Mouse (Mus musculus): ENCODE measurements around the gene Smad1. TPM values are rescaled to one million over a fixed set of nuclear protein-coding genes. Genes with fewer than 3 reads are reported as not detected.
A peak's percentile ranks its signal among the peaks of the same experiment; 100 is the strongest.

Smad1 gene
- polyA plus RNA-seq, 1 experiment from 2014 or later: 39.8 TPM

DNA sequence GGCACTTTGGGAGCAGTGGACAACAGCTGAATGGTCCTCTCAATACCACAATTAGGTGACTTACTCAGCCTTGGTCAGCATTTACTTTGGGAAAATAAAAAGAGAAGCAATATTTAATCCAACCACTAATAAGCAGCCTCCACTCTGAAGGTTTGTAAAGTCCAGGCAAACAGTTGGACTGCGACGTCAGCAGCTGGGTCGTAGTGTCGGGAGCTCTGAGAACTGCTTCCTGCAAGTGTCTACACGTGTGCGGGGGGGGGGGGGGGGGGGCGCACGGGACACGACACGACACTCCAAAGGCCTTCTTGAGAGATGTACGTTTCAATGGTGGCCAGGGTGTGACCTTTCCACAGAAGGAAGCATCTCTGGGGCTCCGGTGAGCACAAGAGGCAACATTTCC is 32.0 kb downstream of the Smad1 start:
- Histone ChIP-seq H3K4me1 (peaks cover 13% of the 10 kb centered on the region; the same call in 1 of the 2 replicates), H3K4me2 (no peak overlapping the region), H3K27me3 (replicated peaks) (no peaks in the 10 kb centered on the region), H3K36me3 (peaks cover 26% of the 10 kb centered on the region; the same call in 1 of the 2 replicates), H3K9ac (no peak overlapping the region), H3K27ac (no peak overlapping the region), H3K4me3 (replicated peaks) (no peak overlapping the region), H3K9me3 (no peaks in the 10 kb centered on the region)
- 50% methylated on average over 11 of the region's 12 CpGs for WGBS
- no peak for ATAC-seq (ENCODE audit: insufficient read depth, low FRiP score, low read depth)

DNA sequence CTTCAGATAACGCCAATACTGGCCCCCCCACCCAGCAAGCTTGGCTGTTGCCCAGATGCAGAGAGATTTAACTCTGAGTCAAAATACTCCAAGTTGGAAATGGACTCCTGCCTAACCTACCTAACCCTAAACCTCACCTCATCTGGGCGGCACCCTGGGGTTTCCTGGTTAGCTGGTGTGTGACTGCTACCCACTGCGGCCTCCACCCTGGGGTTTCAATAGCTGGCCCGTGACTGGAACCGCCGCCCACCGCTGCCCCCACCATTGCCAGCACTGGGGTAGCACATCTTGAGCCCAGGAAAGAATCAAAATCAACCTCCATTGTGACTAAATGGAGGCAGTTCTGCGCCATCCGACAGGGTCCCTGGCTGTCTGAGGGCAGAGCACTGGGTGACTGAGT is 33.1 kb downstream of the Smad1 start:
- no peak overlapping the region for H3K4me3 ChIP-seq (replicated peaks)
- WGBS: 90% methylated on average over 9 of the region's 9 CpGs
- no peaks in the 10 kb centered on the region for H3K27me3 ChIP-seq (replicated peaks)
- peaks cover 9% of the 10 kb centered on the region; the same call in 1 of the 2 replicates for H3K4me1 ChIP-seq
- H3K4me2 ChIP-seq: no peak overlapping the region
- ATAC-seq (ENCODE audit: insufficient read depth, low FRiP score, low read depth): no peak
- H3K9ac ChIP-seq: no peak overlapping the region
- H3K9me3 ChIP-seq: no peaks in the 10 kb centered on the region
- peaks cover 21% of the 10 kb centered on the region; the same call in 1 of the 2 replicates for H3K36me3 ChIP-seq
- no peak overlapping the region for H3K27ac ChIP-seq

DNA sequence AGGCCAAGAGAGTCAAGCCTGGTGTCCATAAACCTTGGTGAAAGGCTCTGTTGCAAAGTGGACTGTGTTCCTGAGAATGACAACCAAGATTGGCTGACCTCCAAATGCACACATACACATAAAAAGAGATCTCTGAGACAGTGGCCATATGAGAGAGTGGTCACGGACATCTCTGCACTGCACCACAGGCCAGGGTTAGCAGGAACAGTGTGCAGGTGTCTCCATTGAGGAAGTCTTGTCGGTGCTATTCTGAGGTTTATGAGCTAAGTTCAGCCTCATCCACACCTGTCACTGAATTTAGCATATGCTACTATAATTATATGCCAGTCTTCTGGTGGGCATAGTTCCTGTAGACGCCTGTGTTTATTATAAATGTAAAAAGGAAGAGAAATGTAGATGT is 33.6 kb downstream of the Smad1 start:
- 0 out of 2 replicates have a peak, but pooled peaks cover 17% of the 10 kb centered on the region for H3K36me3 ChIP-seq
- ATAC-seq (ENCODE audit: insufficient read depth, low FRiP score, low read depth): no peak
- WGBS: 85% methylated on average over 3 of the region's 3 CpGs

DNA sequence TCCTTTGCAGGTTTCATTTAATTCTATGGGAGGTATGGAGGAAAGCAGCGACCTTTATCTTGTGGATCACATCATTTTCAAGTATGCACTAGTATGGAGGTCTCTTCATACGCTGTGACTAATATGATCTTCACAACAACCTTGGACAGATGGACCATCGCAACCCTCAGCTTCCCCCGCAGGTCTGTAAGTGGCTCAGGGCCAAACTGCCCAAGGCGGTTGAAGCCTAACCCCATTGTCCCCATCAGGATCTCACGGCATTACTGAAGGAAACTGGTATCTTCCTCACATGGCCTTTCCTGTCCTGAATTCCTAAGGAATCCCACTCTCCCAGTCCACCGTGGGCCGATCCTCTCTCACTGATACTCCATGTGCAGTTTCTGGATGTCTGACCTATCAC is 34.5 kb downstream of the Smad1 start:
- Histone ChIP-seq H3K4me3 (replicated peaks) (no peak overlapping the region), H3K36me3 (0 out of 2 replicates have a peak, but pooled peaks cover 8% of the 10 kb centered on the region), H3K9ac (no peak overlapping the region), H3K9me3 (no peaks in the 10 kb centered on the region), H3K27ac (no peak overlapping the region), H3K4me1 (peaks cover 17% of the 10 kb centered on the region), H3K4me2 (no peak overlapping the region), H3K27me3 (replicated peaks) (no peaks in the 10 kb centered on the region)
- WGBS: 89% methylated on average over 8 of the region's 8 CpGs
- no peak for ATAC-seq (ENCODE audit: insufficient read depth, low FRiP score, low read depth)

More for the DNA sequence above, 33.6 kb downstream of the Smad1 start:
- H3K9ac ChIP-seq: no peak overlapping the region
- H3K4me3 ChIP-seq (replicated peaks): no peak overlapping the region
- no peak overlapping the region for H3K27ac ChIP-seq
- H3K4me1 ChIP-seq: peaks cover 11% of the 10 kb centered on the region
- no peaks in the 10 kb centered on the region for H3K9me3 ChIP-seq
- no peak overlapping the region for H3K4me2 ChIP-seq
- H3K27me3 ChIP-seq (replicated peaks): no peaks in the 10 kb centered on the region

DNA sequence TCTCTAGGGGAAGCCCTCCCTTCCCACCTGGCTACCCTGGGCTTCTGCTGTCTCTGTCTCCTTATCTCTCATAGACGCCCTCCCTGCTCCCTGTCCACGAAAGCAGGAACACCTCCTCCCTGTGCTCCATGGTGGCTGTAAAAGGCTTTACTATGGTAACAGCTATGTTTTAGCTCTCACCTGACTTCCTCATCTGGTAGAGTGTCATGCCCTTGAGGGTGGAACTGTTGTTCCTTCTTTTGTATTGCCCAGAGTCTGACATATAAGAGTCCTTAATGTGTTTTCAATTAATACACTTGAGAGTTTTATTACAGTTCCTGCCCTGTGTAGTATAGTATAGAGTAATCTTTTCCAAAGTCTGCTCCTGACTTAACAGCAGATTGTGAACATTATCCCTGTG is 36.9 kb downstream of the Smad1 start:
- no peaks in the 10 kb centered on the region for H3K9me3 ChIP-seq
- 45% methylated on average over 2 of the region's 2 CpGs for WGBS
- H3K27me3 ChIP-seq (replicated peaks): no peaks in the 10 kb centered on the region
- 0 out of 2 replicates have a peak, but pooled peaks cover 10% of the 10 kb centered on the region for H3K36me3 ChIP-seq
- ATAC-seq (ENCODE audit: insufficient read depth, low FRiP score, low read depth): no peak
- H3K27ac ChIP-seq: peak overlapping the region; percentile 57; the same call in 1 of the 2 replicates
- peaks cover 15% of the 10 kb centered on the region for H3K4me1 ChIP-seq
- H3K9ac ChIP-seq: no peak overlapping the region
- no peak overlapping the region for H3K4me2 ChIP-seq
- no peak overlapping the region for H3K4me3 ChIP-seq (replicated peaks)

DNA sequence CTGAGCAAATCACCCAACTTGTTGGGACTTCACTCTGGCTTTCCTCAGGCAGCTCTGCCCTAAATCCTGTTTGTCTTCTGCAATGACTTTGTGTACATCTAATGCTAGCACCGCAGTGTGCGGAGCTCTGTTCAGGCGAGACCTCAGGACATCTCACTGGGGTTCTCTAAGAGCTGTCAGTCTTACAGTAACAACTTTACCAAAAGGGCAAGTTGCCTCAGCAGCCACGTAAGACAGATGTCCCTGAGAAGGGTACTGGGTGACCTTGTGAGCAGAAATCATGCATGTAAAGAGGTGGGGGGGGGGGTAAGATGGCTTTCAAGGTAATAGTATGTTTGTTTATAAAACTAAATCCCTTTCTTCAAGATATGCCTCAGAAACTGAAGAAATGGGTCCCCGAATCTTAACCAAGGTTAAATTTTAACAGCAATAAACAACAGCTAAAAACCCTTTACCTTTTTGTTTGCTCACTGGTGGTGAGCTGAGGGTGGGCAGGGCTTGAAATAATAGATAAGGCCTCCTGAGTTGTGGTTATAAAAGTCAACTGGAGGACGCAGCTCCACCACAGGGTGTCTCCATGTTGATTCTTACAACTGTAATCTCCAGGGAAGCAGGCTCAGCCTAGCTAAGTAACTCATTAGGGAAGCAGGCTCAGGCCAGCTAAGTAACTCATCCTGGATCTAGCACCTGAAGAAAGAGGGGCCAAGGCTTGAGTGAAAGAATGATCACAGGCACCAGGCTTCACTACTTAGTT is 38.4 kb downstream of the Smad1 start:
- Histone ChIP-seq H3K9me3 (no peaks in the 10 kb centered on the region), H3K9ac (no peak overlapping the region), H3K36me3 (0 out of 2 replicates have a peak, but pooled peaks cover 10% of the 10 kb centered on the region), H3K4me1 (peaks cover 24% of the 10 kb centered on the region), H3K27ac (peak overlapping the region; percentile 68), H3K4me2 (0 out of 2 replicates have a peak overlapping the region, but pooled peaks have one; percentile 9), H3K4me3 (replicated peaks) (no peak overlapping the region), H3K27me3 (replicated peaks) (no peaks in the 10 kb centered on the region)
- peak; percentile 87 for ATAC-seq (ENCODE audit: insufficient read depth, low FRiP score, low read depth)
- 36% methylated on average over 6 of the region's 6 CpGs for WGBS

DNA sequence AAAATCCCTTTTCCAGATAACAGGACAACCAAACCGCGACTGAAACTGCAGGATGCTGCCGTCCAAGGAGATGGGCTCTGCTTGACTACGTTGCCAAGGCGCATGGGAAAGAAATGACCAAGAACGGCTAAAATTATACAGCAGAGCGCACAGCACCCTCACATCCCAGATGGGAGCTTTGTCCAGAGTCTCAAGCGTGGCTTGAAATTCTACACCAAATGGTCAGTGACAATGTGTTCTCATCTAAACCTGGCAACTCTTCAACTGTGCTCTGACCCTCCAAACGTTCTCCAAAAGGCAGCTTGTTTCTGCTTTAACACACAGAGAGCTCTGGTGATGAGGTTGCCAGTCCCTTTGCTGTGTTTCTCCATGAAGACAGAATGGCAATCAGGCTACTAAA is 39.0 kb downstream of the Smad1 start:
- peaks cover 27% of the 10 kb centered on the region for H3K4me1 ChIP-seq
- no peak overlapping the region for H3K4me3 ChIP-seq (replicated peaks)
- peak overlapping the region; percentile 68 for H3K27ac ChIP-seq
- H3K9me3 ChIP-seq: no peaks in the 10 kb centered on the region
- H3K27me3 ChIP-seq (replicated peaks): no peaks in the 10 kb centered on the region
- 62% methylated on average over 9 of the region's 9 CpGs for WGBS
- 0 out of 2 replicates have a peak, but pooled peaks cover 10% of the 10 kb centered on the region for H3K36me3 ChIP-seq
- ATAC-seq (ENCODE audit: insufficient read depth, low FRiP score, low read depth): no peak
- H3K4me2 ChIP-seq: 0 out of 2 replicates have a peak overlapping the region, but pooled peaks have one; percentile 9
- H3K9ac ChIP-seq: no peak overlapping the region

DNA sequence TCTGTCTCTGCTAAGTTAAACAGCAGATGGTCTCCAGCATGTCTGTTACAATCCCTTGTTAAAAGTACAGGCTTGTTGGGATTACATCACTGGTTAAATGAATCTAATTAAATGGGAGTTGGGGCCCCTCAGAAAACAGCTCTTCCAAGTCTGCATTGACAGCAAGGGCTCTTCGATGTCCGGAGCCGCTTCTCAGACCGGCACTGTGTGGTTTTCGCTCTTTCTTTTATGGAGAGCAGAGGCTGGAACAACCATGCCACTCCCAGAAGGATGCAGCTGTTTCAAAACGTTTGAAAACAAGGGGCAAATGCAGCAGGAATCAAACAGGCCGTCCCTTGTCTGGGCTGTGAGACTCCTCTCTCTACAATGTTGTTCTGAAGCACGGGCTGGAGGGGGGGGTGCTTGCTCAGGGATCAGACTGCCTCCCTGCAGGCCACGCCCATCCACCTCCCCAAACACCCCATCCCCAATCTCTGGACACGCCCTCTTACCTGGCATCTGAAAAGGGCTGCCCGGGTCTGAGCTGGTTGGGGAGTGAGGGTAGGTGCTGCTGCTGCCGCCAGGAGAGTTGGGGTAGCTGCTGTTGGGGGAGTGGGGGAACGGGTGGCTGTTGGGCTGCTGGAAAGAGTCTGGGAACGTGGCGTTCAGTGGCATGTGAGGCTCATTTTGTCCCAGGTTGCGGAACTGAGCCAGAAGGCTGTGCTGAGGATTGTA is 43.4 kb downstream of the Smad1 start:
- Histone ChIP-seq H3K36me3 (0 out of 2 replicates have a peak, but pooled peaks cover 15% of the 10 kb centered on the region), H3K27ac (peak overlapping the region; percentile 77), H3K4me1 (peaks cover 23% of the 10 kb centered on the region), H3K9me3 (no peaks in the 10 kb centered on the region), H3K4me3 (replicated peaks) (no peak overlapping the region), H3K4me2 (no peak overlapping the region), H3K27me3 (replicated peaks) (no peaks in the 10 kb centered on the region), H3K9ac (no peak overlapping the region)
- ATAC-seq (ENCODE audit: insufficient read depth, low FRiP score, low read depth): peak; percentile 65
- WGBS: 45% methylated on average over 16 of the region's 16 CpGs

DNA sequence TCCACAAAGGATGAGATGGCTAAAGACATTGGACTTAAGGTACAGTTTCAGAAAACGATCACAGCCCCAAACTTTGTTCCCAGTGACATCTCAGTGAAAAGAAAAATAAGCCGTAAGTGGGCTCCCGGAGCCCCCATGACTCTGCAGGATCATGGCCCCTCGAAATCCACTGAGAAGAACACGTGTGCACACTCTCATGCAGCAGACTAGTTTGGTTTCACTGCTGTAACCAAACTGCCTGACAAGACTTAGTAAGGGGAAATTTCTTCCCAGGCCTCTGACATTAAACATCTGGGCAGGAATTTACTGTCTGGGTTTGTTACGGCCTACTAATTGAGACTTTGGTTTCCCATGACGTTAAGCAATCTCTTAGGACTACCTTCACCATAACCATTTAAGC is 45.3 kb downstream of the Smad1 start:
- peak overlapping the region; percentile 55; the same call in 1 of the 2 replicates for H3K27ac ChIP-seq
- H3K9ac ChIP-seq: no peak overlapping the region
- 53% methylated on average over 7 of the region's 7 CpGs for WGBS
- ATAC-seq (ENCODE audit: insufficient read depth, low FRiP score, low read depth): no peak
- no peak overlapping the region for H3K4me3 ChIP-seq (replicated peaks)
- H3K36me3 ChIP-seq: 0 out of 2 replicates have a peak, but pooled peaks cover 15% of the 10 kb centered on the region
- H3K4me1 ChIP-seq: peaks cover 20% of the 10 kb centered on the region
- no peak overlapping the region for H3K4me2 ChIP-seq
- no peaks in the 10 kb centered on the region for H3K27me3 ChIP-seq (replicated peaks)
- no peaks in the 10 kb centered on the region for H3K9me3 ChIP-seq

DNA sequence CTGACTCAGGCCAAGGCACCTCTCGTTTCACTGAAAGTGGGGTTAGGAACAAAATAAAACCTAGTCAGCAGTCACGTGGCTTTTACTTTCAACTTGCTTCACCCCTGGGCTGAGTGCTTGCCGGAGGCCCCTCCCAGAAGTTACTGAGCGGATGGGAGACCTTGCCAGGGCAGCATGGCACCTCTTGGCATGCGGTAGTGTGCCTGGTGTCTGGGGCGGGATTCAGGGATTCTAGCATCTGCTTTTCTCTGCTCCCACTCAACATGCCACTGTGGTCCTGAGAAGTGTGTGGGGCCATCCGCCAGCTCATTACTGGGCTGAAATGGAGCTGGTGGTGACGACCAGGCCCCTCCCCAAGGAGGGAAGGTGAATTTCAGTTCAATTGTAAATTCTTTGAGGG is 47.4 kb downstream of the Smad1 start:
- Histone ChIP-seq H3K4me2 (no peak overlapping the region), H3K4me3 (replicated peaks) (no peak overlapping the region), H3K9ac (no peak overlapping the region), H3K4me1 (peaks cover 20% of the 10 kb centered on the region), H3K27me3 (replicated peaks) (no peaks in the 10 kb centered on the region), H3K36me3 (0 out of 2 replicates have a peak, but pooled peaks cover 13% of the 10 kb centered on the region), H3K9me3 (no peaks in the 10 kb centered on the region), H3K27ac (peak overlapping the region; percentile 68)
- 84% methylated on average over 8 of the region's 8 CpGs for WGBS
- no peak for ATAC-seq (ENCODE audit: insufficient read depth, low FRiP score, low read depth)

DNA sequence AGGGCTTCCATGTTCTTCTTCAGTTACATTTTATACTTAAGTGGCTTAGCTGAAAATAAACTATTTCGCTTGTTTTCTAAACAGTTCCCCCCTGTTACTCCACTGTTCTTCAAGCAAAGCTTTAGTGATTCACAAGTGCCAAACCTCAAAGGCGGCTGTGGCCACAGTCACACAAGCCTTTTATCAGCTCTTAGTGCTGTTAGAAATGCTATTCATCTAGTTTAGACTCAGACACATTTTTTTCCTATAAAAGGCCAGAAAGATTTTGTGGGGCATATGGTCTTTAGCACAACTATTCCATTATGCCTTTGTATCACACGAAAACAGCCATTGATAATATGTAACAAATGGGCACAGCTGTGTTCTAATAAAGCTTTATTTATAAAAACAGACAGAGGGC is 48.5 kb downstream of the Smad1 start:
- Histone ChIP-seq H3K36me3 (peaks cover 16% of the 10 kb centered on the region; the same call in 1 of the 2 replicates), H3K4me3 (replicated peaks) (no peak overlapping the region), H3K4me1 (peaks cover 10% of the 10 kb centered on the region; the same call in 1 of the 2 replicates), H3K27me3 (replicated peaks) (no peaks in the 10 kb centered on the region), H3K9me3 (no peaks in the 10 kb centered on the region), H3K9ac (no peak overlapping the region), H3K4me2 (no peak overlapping the region; the same call in 1 of the 2 replicates), H3K27ac (peak overlapping the region; percentile 68)
- no peak for ATAC-seq (ENCODE audit: insufficient read depth, low FRiP score, low read depth)
- 38% methylated on average over 3 of the region's 3 CpGs for WGBS

Data from stomach, embryonic 15.5 days (tissue).